Mouse (Mus musculus) myocyte (in vitro differentiated cells): Measurements from ENCODE around the gene Paxx. TPM values are rescaled to one million over a fixed set of nuclear protein-coding genes. Genes with fewer than 3 reads are reported as not detected.

Experiments
- H3K27me3 ChIP-seq: one replicate; pipeline ENCODE4 v1.6.1; 2011; ENCODE audit not compliant: control insufficient read depth, insufficient read depth, insufficient read length
- H3K36me3 ChIP-seq: one replicate; pipeline ENCODE4 v1.6.1; 2011; ENCODE audit not compliant: control insufficient read depth, insufficient read depth
- H3K4me2 ChIP-seq: one replicate; pipeline ENCODE4 v1.6.1; 2011; ENCODE audit warnings: low read depth, control low read depth
- H3K4me3 ChIP-seq: one replicate; pipeline ENCODE4 v1.5.1; 2011; ENCODE audit warnings: mild to moderate bottlenecking, control low read depth, moderate library complexity
- H3K79me2 ChIP-seq: one replicate; pipeline ENCODE4 v1.6.1; 2011; ENCODE audit not compliant: control insufficient read depth, insufficient read depth
- H3ac ChIP-seq: one replicate; pipeline ENCODE4 v1.6.1; 2011; ENCODE audit not compliant: control insufficient read depth, insufficient read length
- CEBPB ChIP-seq: IDR thresholded peaks from 2 replicates; pipeline ENCODE4 v1.6.1; 2011; ENCODE audit warnings: mild to moderate bottlenecking, moderate library complexity; ENCODE audit not compliant: poor library complexity, insufficient read depth, severe bottlenecking
- E2F4 ChIP-seq: IDR thresholded peaks from one replicate; pipeline ENCODE4 v1.6.1; 2011; ENCODE audit warnings: mild to moderate bottlenecking, control low read depth, moderate library complexity; ENCODE audit not compliant: insufficient read depth
- MAX ChIP-seq: IDR thresholded peaks from one replicate; pipeline ENCODE4 v1.6.1; 2011; ENCODE audit warnings: low read depth, mild to moderate bottlenecking, control low read depth
- MYOD1 ChIP-seq, 3 experiments: IDR thresholded peaks; one replicate each; pipeline ENCODE4 v1.6.1; 2011; ENCODE audit warnings: control low read depth in 2 of 3, low read depth in 2 of 3, mild to moderate bottlenecking in 2 of 3, moderate library complexity in 1 of 3; ENCODE audit not compliant: insufficient read length in 2 of 3, control insufficient read depth in 1 of 3
- MYOG ChIP-seq, 3 experiments: IDR thresholded peaks; one replicate each; pipeline ENCODE4 v1.6.1; 2011; ENCODE audit warnings: control low read depth in 2 of 3, low read depth in 2 of 3, mild to moderate bottlenecking in 2 of 3; ENCODE audit not compliant: insufficient read length in 2 of 3, control insufficient read depth in 1 of 3, insufficient read depth in 1 of 3
- POLR2A ChIP-seq: IDR thresholded peaks from one replicate; pipeline ENCODE4 v1.6.1; 2011; ENCODE audit warnings: low read depth, mild to moderate bottlenecking, control low read depth, moderate library complexity; ENCODE audit not compliant: insufficient read length
- POLR2AphosphoS2 ChIP-seq: IDR thresholded peaks from one replicate; pipeline ENCODE4 v1.6.1; 2011; ENCODE audit warnings: low read depth, control low read depth; ENCODE audit not compliant: insufficient read length
- REST ChIP-seq: IDR thresholded peaks from one replicate; pipeline ENCODE4 v1.6.1; 2011; ENCODE audit warnings: mild to moderate bottlenecking, control low read depth, moderate library complexity; ENCODE audit not compliant: insufficient read depth, insufficient read length
- SRF ChIP-seq: IDR thresholded peaks from one replicate; pipeline ENCODE4 v1.6.1; 2011; ENCODE audit warnings: low read depth; ENCODE audit not compliant: control insufficient read depth, insufficient read length
- TCF12 ChIP-seq: IDR thresholded peaks from one replicate; pipeline ENCODE4 v1.6.1; 2011; ENCODE audit warnings: mild to moderate bottlenecking, control low read depth; ENCODE audit not compliant: poor library complexity, insufficient read depth, severe bottlenecking
- TCF3 ChIP-seq: IDR thresholded peaks from one replicate; pipeline ENCODE4 v1.6.1; 2011; ENCODE audit warnings: low read depth, control low read depth; ENCODE audit not compliant: insufficient read length
- USF1 ChIP-seq: IDR thresholded peaks from one replicate; pipeline ENCODE4 v1.6.1; 2011; ENCODE audit warnings: low read depth, mild to moderate bottlenecking, control low read depth, moderate library complexity
- polyA plus RNA-seq: library from polyadenylated mRNA; unstranded; fragments of >200 nt; fragmentation: generic; extraction: Trizol; gene quantifications from one replicate; pipeline ENCODE4 v1.2.1, GENCODE M21; 2012; ENCODE audit warnings: missing spikeins

Paxx gene
- polyA plus RNA-seq, 1 experiment, result 64.3 TPM

DNA sequence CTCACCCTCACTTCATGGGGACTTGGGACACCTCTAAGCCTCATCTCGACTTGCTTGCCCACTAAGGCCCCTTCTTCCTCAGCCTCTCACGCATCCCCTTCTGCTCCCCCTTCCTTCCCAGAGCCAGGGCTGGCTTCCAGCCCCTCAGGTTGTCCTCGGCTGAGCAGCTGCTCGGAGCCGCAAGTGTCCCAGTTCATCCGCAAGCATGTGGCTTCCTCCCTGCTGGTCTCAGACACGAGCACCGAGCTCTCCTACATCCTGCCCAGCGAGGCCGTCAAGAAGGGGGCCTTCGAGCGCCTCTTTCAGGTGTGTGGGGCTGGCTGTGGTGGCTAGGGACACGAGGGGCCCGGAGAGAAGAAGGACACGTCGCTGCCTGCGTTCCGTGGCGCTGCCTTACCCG, 19.8 kb downstream of the Paxx start:
- Histone ChIP-seq H3K36me3 (no peaks in the 10 kb centered on the region), H3K27me3 (no peaks in the 10 kb centered on the region), H3ac (no peak overlapping the region), H3K4me3 (no peak overlapping the region), H3K79me2 (no peaks in the 10 kb centered on the region), H3K4me2 (no peak overlapping the region)
- TF ChIP-seq TCF12, result no peak
- TF ChIP-seq USF1, result no peak
- TF ChIP-seq POLR2A, result no peak
- no peak for TF ChIP-seq POLR2AphosphoS2
- TF ChIP-seq REST, result no peak
- TF ChIP-seq SRF, result no peak
- TF ChIP-seq MYOG (IDR thresholded peaks at IDR 0.05; ENCODE audit: control insufficient read depth in 1 of 3, insufficient read depth in 1 of 3, insufficient read length in 2 of 3, low read depth in 2 of 3), result no peak
- no peak for TF ChIP-seq E2F4
- no peak for TF ChIP-seq CEBPB
- TF ChIP-seq TCF3, result no peak
- no peak for TF ChIP-seq MAX
- TF ChIP-seq MYOD1 (IDR thresholded peaks at IDR 0.05; ENCODE audit: control insufficient read depth in 1 of 3, insufficient read length in 2 of 3, low read depth in 2 of 3), result no peak

DNA sequence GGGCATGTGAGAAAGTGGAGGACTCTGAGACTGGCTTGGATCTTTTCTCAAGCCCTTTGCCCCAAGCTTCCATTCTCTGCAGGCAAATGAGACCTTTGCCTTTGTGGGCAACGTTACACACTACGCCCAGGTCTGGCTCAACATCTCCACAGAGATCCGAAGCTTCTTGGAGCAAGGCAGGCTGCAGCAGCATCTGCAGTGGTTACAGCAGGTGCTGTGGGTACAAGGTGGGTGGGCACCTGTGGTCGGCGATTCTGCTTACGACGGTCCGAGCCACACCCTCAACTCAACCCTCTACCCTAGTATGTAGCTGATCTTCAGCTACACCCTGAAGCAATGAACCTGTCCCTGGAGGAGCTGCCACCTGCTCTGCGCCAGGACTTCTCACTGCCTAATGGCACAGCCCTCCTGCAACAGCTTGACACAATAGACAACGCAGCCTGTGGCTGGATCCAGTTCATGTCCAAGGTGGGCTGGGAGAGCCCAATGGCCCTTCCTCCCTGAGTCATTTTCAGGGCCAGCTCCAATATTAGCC, 24.5 kb downstream of the Paxx start:
- Histone ChIP-seq H3K4me2 (no peak overlapping the region), H3K4me3 (no peak overlapping the region), H3K27me3 (no peaks in the 10 kb centered on the region), H3K79me2 (no peaks in the 10 kb centered on the region), H3ac (no peak overlapping the region), H3K36me3 (no peaks in the 10 kb centered on the region)
- TF ChIP-seq MYOD1 (IDR thresholded peaks at IDR 0.05; ENCODE audit: control insufficient read depth in 1 of 3, insufficient read length in 2 of 3, low read depth in 2 of 3) (peak in 1 of 3 experiments; percentile 54), SRF (no peak), REST (no peak), MYOG (IDR thresholded peaks at IDR 0.05; ENCODE audit: control insufficient read depth in 1 of 3, insufficient read depth in 1 of 3, insufficient read length in 2 of 3, low read depth in 2 of 3) (peak in 1 of 3 experiments; percentile 39), POLR2AphosphoS2 (no peak), POLR2A (no peak), CEBPB (no peak)

DNA sequence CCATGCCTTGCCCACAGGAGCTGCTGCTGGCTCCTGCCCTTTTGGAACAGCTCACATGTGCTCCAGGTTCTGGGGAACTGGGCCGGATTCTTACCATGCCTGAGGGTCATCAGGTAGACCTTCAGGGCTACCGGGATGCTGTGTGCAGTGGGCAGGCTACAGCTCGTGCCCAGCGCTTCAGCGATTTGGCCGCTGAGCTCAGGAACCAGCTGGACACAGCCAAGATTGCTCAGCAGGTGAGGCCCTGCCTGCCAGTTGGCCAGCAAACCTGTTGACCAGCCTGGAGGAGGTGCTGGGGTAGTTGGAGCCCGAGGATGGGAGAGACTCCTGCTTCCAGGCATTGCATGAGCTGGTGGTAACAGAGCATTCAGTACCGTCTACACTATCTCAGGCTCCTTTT, 26.6 kb downstream of the Paxx start:
- Histone ChIP-seq H3K4me3 (no peak overlapping the region), H3ac (no peak overlapping the region), H3K27me3 (peaks cover 5% of the 10 kb centered on the region), H3K36me3 (no peaks in the 10 kb centered on the region), H3K79me2 (no peaks in the 10 kb centered on the region), H3K4me2 (no peak overlapping the region)
- TF ChIP-seq TCF12, result no peak
- no peak for TF ChIP-seq POLR2A
- no peak for TF ChIP-seq MYOD1 (IDR thresholded peaks at IDR 0.05; ENCODE audit: control insufficient read depth in 1 of 3, insufficient read length in 2 of 3, low read depth in 2 of 3)
- no peak for TF ChIP-seq POLR2AphosphoS2

DNA sequence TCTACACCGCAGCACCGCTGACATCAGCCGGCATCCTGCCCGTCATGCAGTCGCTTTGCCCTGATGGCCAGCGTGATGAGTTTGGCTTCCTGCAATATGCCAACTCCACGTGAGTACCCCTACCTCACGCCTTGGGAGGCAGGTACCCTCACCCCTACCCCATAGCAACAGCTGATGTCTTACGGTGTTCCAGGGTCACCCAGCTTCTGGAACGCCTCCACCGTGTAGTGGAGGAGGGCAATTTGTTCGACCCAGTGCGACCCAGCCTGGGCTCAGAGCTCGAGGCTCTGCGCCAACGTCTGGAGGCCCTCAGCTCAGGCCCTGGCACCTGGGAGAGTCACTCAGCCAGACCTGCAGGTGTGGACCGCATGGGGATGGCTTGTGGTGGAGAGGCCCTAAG, 27.8 kb downstream of the Paxx start:
- no peaks in the 10 kb centered on the region for H3K36me3 ChIP-seq
- H3K27me3 ChIP-seq, result peaks cover 5% of the 10 kb centered on the region
- TF ChIP-seq POLR2A, result no peak
- TF ChIP-seq TCF3, result no peak
- TF ChIP-seq E2F4, result no peak
- TF ChIP-seq USF1, result no peak
- TF ChIP-seq SRF, result no peak
- TF ChIP-seq POLR2AphosphoS2, result no peak
- TF ChIP-seq CEBPB, result no peak
- no peak for TF ChIP-seq REST
- no peak for TF ChIP-seq TCF12
- TF ChIP-seq MYOD1 (IDR thresholded peaks at IDR 0.05; ENCODE audit: control insufficient read depth in 1 of 3, insufficient read length in 2 of 3, low read depth in 2 of 3), result no peak
- no peaks in the 10 kb centered on the region for H3K79me2 ChIP-seq
- no peak overlapping the region for H3ac ChIP-seq
- no peak overlapping the region for H3K4me3 ChIP-seq
- H3K4me2 ChIP-seq, result no peak overlapping the region

DNA sequence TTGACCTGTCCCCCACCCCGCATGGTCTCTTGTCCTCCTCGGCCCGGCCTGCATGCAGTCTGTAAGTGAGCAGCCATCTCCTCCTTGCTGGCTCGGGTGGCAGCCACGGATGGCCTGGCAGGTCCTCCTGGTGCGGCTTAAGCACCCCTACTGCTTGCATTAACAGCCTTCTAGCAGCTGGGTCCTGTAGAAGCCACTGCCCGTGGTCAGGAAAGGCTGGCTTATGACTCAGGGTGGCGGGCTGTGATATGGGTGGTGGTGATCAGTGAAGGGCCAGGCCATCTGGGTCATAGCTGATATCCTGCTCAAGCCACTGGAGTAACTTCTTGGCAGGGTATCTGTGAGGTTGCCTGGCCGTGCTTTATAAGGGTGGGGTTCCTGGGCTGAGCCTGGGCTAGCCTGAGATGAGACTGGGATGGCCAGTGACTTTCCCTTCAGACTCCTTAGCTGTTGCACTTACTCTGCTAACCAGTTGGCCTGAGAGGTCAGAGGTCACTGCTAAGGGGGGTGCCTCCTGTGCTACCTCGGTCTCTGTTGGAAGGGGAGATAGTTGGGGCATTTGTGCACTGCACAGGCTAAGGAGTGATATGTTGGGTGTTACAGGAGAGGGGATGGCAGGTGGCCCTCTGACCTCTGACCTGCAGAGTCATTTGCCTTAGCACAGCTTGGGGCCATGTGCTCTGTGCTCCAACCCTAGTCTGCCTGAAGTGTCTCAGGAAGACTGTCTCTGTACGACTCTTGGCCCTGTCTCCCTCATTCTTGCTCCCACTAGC, 28.4 kb downstream of the Paxx start:
- H3K27me3 ChIP-seq, result peaks cover 5% of the 10 kb centered on the region
- no peaks in the 10 kb centered on the region for H3K79me2 ChIP-seq
- H3K4me3 ChIP-seq, result no peak overlapping the region
- no peaks in the 10 kb centered on the region for H3K36me3 ChIP-seq
- no peak overlapping the region for H3K4me2 ChIP-seq
- no peak for TF ChIP-seq TCF12
- TF ChIP-seq USF1, result no peak
- peak in 1 of 3 experiments; percentile 51 for TF ChIP-seq MYOD1 (IDR thresholded peaks at IDR 0.05; ENCODE audit: control insufficient read depth in 1 of 3, insufficient read length in 2 of 3, low read depth in 2 of 3)
- TF ChIP-seq MAX, result no peak
- TF ChIP-seq MYOG (IDR thresholded peaks at IDR 0.05; ENCODE audit: control insufficient read depth in 1 of 3, insufficient read depth in 1 of 3, insufficient read length in 2 of 3, low read depth in 2 of 3), result peak in 2 of 3 experiments; percentile 25 to 67
- no peak overlapping the region for H3ac ChIP-seq
